Mouse (Mus musculus) stomach, postnatal 0 days (tissue): Measurements from ENCODE around the gene Slc25a19.

Experiments used
- CTCF ChIP-seq: IDR thresholded peaks from 2 replicates; pipeline ENCODE4 v1.5.1; 2016; ENCODE audit warnings: antibody characterized with exemption, low read depth, mild to moderate bottlenecking, moderate library complexity
- EP300 ChIP-seq: optimal IDR thresholded peaks from 2 replicates; pipeline ENCODE3; 2016; ENCODE audit warnings: antibody characterized with exemption

DNA sequence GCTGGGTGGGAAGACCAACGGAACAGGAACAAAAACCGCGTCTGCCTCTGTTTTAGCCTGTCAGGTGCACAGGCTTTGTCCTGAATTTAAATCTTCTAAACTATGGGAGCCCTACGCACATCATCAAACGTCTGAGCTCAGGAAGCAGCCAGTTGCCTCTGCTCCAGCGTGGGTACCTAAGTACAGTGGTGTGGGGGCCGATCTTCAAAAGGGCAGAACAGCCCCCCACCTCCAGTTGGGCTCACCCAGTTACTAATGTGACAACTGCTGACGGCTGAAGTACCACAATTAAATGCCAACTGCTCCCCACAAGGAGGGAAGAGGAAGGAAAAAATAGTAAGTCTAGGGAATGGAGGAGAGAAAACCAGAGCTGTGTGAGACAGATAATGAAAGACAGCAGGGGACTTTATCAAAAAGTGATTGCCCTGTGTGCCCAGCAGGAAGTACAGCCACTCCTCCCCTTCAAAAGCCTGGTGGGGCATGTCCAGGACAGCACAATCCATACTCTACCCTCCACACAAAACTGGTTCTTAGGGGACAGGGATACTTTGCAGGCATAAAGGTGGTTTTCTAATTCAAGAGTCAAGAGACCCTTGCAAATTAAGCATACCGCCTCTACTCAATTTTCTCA lies 46.3 kb upstream of the Slc25a19 start:
- TF ChIP-seq CTCF (no peak), EP300 (no peak)
